Mouse (Mus musculus) testis, adult 2 months (tissue): ENCODE results near the gene Pcdh10.

Experiments used
- CTCF ChIP-seq: fragments of 200-500 bp; IDR thresholded peaks from 2 replicates; pipeline ENCODE4 v1.5.1; 2012; ENCODE audit warnings: low read depth, mild to moderate bottlenecking, inconsistent platforms, low read length, moderate library complexity; ENCODE audit not compliant: control insufficient read depth, insufficient read depth, insufficient replicate concordance
- POLR2A ChIP-seq: fragments of 200-500 bp; IDR thresholded peaks from 2 replicates; pipeline ENCODE4 v1.6.1; 2012; ENCODE audit warnings: low read depth, mild to moderate bottlenecking, inconsistent platforms, low read length, moderate library complexity; ENCODE audit not compliant: control insufficient read depth

DNA sequence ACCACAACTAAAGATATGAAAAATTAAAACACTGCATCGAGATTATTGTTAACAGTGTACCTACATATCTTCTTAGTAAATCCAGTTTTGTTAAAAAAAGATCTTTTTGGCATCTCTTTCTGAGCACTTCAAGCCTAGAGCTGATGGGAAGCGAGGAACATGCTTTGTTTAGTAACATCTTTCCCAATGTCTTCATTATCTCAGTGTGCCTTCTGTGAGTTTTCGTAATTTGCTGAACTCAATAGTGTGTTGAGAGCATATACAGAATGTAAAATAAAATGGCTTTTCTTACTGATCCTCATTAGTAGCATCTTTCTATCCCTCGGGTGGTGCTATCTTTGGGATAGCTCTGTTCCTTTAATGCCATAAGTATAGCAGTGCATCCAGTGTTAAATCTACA, 18.9 kb downstream of the Pcdh10 start:
- TF ChIP-seq CTCF (no peak), POLR2A (no peak)
